Mouse (Mus musculus) adrenal gland, adult 18-20 months (tissue): ENCODE data around the gene Gpr75. TPM values are rescaled to one million over a fixed set of nuclear protein-coding genes. Genes with fewer than 3 reads are reported as not detected.
A peak's percentile ranks its signal among the peaks of the same experiment; 100 is the strongest.

Source experiments
- DNase-seq, 2 experiments: peaks; one replicate each; pipeline ENCODE4 v3.0.0; 2021 to 2022; ENCODE audit warnings: low spot score in 2 of 2
- long read RNA-seq, 2 experiments: library from polyadenylated mRNA; stranded (forward); transcript quantifications; one replicate each; pipeline ENCODE4 v2.0.0; 2021
- total RNA-seq, 2 experiments: library from RNA; stranded (reverse); gene quantifications; 1 replicate in 1 of 2; 2 replicates in 1 of 2; pipeline ENCODE4 v1.2.3; 2021

Gene Gpr75
- 1 to 10 TPM; 1.2 to 2.1 TPM for total RNA-seq
- long read RNA-seq, experiment 1, partial matches to known transcripts: 0 of 1 reads
- long read RNA-seq, experiment 1, other reads (novel, unspliced or antisense): 1 of 1 reads
- long read RNA-seq, experiment 2: 0 reads

- DNase-seq: peak; percentile 69 to 73
These were observed at the start of gene Gpr75, which contains the start of gene Asb3 for GRCm38 (mm10) chr11:30885171-30885871. Gene Gpr75, plus strand, starts transcription at chr11:30885358. Gene Asb3, plus strand, starts transcription at chr11:30885416.

- no peak for DNase-seq
These were observed 46.4 kb upstream of the Gpr75 start for GRCm38 (mm10) chr11:30838793-30839192.

GRCm38 (mm10) chr11:30844355-30844754, 40.8 kb upstream of the Gpr75 start:
- DNase-seq: no peak

GRCm38 (mm10) chr11:30872425-30872824, 12.7 kb upstream of the Gpr75 start:
- no peak for DNase-seq

GRCm38 (mm10) chr11:30888153-30888552, 3.0 kb downstream of the Gpr75 start:
- DNase-seq: no peak

GRCm38 (mm10) chr11:30896201-30896600, 11.0 kb downstream of the Gpr75 start:
- no peak for DNase-seq

- no peak for DNase-seq
These were observed 14.2 kb downstream of the Gpr75 start for GRCm38 (mm10) chr11:30899312-30899711.

- DNase-seq: no peak
These were observed 27.2 kb downstream of the Gpr75 start for GRCm38 (mm10) chr11:30912311-30912710.

GRCm38 (mm10) chr11:30920641-30921040, 35.5 kb downstream of the Gpr75 start:
- DNase-seq: no peak

GRCm38 (mm10) chr11:30923283-30923682, 38.1 kb downstream of the Gpr75 start:
- no peak for DNase-seq

GRCm38 (mm10) chr11:30928079-30928478, 42.9 kb downstream of the Gpr75 start:
- no peak for DNase-seq

- no peak for DNase-seq
These were observed 43.3 kb downstream of the Gpr75 start for GRCm38 (mm10) chr11:30928498-30928897.

Other genes with a start within 250 kb of the Gpr75 start
- gene Acyp2, start 235.8 kb upstream of the Gpr75 start, total RNA-seq: 10 to 100 TPM; 34.3 to 50.8 TPM
- 10 to 100 TPM; 48.8 to 61.6 TPM for gene Psme4, start 113.6 kb upstream of the Gpr75 start, total RNA-seq
- 10 to 100 TPM; 10.6 to 11.2 TPM for gene Asb3, start 58 bp downstream of the Gpr75 start, total RNA-seq
- gene Erlec1, start 69.0 kb downstream of the Gpr75 start, total RNA-seq: 10 to 100 TPM; 50.0 to 70.6 TPM
- 10 to 100 TPM; 11.7 to 14.7 TPM for gene Chac2, start 101.0 kb downstream of the Gpr75 start, total RNA-seq